Mouse (Mus musculus): Measurements from ENCODE around the gene Olfr1274-ps. TPM values are rescaled to one million over a fixed set of nuclear protein-coding genes. Genes with fewer than 3 reads are reported as not detected.
"Not testable (repeated sequence)": the region's sequence is repeated elsewhere in the genome, so short reads cannot be mapped to it uniquely, and the experiment has no call there.

Gene Olfr1274-ps
- polyA plus RNA-seq, 1 experiment from 2014 or later = not detected

DNA sequence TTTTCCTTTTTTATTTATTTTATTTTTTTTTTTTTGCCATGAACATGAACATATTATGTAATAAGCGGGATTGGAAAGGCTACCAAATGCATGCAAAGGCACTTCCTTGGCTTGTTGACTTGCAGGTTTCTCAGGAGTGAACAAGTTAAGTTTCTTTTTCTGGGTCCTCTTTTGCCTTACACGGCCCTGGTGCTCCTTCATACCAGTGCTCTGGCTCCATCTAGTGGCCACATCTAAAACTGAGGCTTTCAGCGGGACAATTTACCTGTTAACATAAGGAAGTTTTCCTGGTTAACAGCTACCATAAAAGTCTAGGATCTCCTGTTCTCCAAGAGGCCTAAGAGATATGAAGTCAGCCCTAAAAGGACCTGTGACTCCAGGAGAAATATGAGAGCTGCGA is 31.3 kb downstream of the Olfr1274-ps start:
- H3K9ac ChIP-seq (ENCODE audit: low read depth, low read length); H3K4me2 ChIP-seq (ENCODE audit: low read depth, low read length); H3K36me3 ChIP-seq (ENCODE audit: control insufficient read depth, insufficient read depth); H3K9me3 ChIP-seq (replicated peaks; ENCODE audit: control insufficient read depth, low read length); ATAC-seq (ENCODE audit: low read depth); H3K27me3 ChIP-seq (ENCODE audit: control insufficient read depth, insufficient read depth, low read depth, low read length); H3K27ac ChIP-seq (ENCODE audit: low read length); H3K4me1 ChIP-seq (ENCODE audit: control insufficient read depth, low read depth, low read length); H3K4me3 ChIP-seq (ENCODE audit: low read depth, low read length): not testable (repeated sequence)
- WGBS (ENCODE audit: insufficient replicate concordance) = no CpG with 5 or more reads among the region's 4 CpGs

DNA sequence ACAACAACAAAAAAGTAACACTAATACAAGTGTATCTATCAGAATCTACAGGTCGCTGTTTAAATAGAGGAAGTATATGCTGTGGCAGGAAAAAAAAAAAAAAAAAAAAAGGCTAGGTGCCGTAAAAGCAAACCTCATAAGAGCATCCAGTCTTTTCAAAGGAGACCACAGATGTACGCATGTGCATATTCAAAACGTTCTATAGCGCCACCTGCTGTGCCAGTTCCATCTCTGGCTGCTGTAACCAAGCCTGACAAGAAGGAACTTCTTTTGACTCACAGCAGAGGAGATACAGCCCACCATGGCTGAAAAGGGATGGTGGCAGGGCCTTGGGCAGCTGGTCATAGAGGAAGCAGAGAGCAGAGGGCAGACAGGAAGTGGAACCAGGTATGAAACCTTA is 39.0 kb downstream of the Olfr1274-ps start:
- ATAC-seq (ENCODE audit: low read depth) = not testable (repeated sequence)

DNA sequence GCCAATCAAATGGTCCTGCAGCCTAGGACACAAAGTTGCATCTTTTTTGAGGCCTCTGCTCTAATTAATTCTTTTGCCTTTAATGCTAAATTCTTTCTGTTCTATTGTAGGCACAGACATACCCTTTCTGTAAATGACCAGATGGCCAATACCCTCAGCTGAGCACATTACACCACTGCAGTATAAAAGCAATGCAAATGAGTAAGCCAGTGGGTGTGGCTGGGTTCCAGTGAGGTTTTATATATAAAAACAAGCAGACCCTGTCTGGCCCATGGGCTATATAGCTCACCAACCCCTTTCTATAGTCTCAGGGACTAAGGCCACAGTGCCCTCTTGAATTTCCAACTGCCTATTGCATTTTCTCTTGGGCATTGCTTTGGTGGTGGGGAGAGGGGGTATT is 41.7 kb downstream of the Olfr1274-ps start:
- not testable (repeated sequence) for H3K9ac ChIP-seq (ENCODE audit: low read depth, low read length); H3K9me3 ChIP-seq (replicated peaks; ENCODE audit: control insufficient read depth, low read length); H3K27me3 ChIP-seq (ENCODE audit: control insufficient read depth, insufficient read depth, low read depth, low read length); H3K36me3 ChIP-seq (ENCODE audit: control insufficient read depth, insufficient read depth); H3K4me2 ChIP-seq (ENCODE audit: low read depth, low read length); H3K4me3 ChIP-seq (ENCODE audit: low read depth, low read length); H3K4me1 ChIP-seq (ENCODE audit: control insufficient read depth, low read depth, low read length); H3K27ac ChIP-seq (ENCODE audit: low read length); ATAC-seq (ENCODE audit: low read depth)

More for the DNA sequence above, 39.0 kb downstream of the Olfr1274-ps start:
- not testable (repeated sequence) for H3K27me3 ChIP-seq (ENCODE audit: control insufficient read depth, insufficient read depth, low read depth, low read length); H3K9me3 ChIP-seq (replicated peaks; ENCODE audit: control insufficient read depth, low read length); H3K4me2 ChIP-seq (ENCODE audit: low read depth, low read length); H3K4me1 ChIP-seq (ENCODE audit: control insufficient read depth, low read depth, low read length); H3K36me3 ChIP-seq (ENCODE audit: control insufficient read depth, insufficient read depth); H3K9ac ChIP-seq (ENCODE audit: low read depth, low read length); H3K27ac ChIP-seq (ENCODE audit: low read length); H3K4me3 ChIP-seq (ENCODE audit: low read depth, low read length)
- 38% methylated on average over 1 of the region's 5 CpGs for WGBS (ENCODE audit: insufficient replicate concordance)

DNA sequence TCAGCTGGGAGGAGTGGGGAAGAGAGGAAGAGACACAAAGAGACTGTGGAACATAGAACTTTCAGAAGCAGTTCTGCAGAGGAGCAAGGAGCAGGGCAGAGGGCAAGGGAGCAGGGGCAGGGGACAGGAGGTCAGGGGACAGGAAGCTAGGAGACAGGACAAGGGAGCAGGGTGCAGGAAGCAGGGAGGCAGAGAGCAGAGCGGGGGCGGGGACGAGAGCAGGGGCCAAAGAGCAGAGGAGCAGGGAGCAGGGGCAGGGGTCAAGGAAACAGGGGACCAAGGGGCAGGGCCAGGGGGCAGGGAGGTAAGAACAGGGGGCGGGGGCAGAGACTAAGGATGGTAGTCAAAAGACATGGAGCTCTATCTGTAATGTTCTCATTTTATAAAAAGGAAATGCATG is 43.3 kb downstream of the Olfr1274-ps start:
- not testable (repeated sequence) for H3K9me3 ChIP-seq (replicated peaks; ENCODE audit: control insufficient read depth, low read length); H3K4me2 ChIP-seq (ENCODE audit: low read depth, low read length); H3K4me1 ChIP-seq (ENCODE audit: control insufficient read depth, low read depth, low read length); ATAC-seq (ENCODE audit: low read depth); H3K9ac ChIP-seq (ENCODE audit: low read depth, low read length); H3K27ac ChIP-seq (ENCODE audit: low read length); H3K27me3 ChIP-seq (ENCODE audit: control insufficient read depth, insufficient read depth, low read depth, low read length); H3K4me3 ChIP-seq (ENCODE audit: low read depth, low read length); H3K36me3 ChIP-seq (ENCODE audit: control insufficient read depth, insufficient read depth)
- WGBS (ENCODE audit: insufficient replicate concordance) = 54% methylated on average over 4 of the region's 4 CpGs

DNA sequence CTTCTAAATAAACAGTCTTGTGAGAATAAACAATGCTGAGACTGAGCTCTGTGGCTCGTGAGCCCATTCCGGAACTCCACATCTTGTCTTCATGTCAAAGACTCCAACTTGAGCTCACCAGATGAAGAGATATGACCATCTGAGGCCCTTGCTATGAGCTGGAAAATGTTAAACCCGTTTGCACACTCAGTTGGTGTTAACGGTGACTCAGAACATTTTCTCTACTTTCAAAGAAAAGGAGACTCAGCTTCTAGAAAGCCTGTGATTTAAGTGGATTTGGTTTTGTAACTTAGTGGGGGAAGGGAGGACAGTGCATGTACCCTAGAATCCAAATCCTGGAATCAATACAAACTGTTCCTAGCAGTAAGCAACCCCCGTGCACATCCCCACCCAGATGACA is 45.3 kb downstream of the Olfr1274-ps start:
- Histone ChIP-seq H3K27me3 (ENCODE audit: control insufficient read depth, insufficient read depth, low read depth, low read length) (no peaks in the 10 kb centered on the region), H3K4me1 (ENCODE audit: control insufficient read depth, low read depth, low read length) (no peaks in the 10 kb centered on the region), H3K9ac (ENCODE audit: low read depth, low read length) (no peak overlapping the region), H3K36me3 (ENCODE audit: control insufficient read depth, insufficient read depth) (no peaks in the 10 kb centered on the region), H3K27ac (ENCODE audit: low read length) (no peak overlapping the region), H3K4me2 (ENCODE audit: low read depth, low read length) (no peak overlapping the region), H3K4me3 (ENCODE audit: low read depth, low read length) (no peak overlapping the region), H3K9me3 (replicated peaks; ENCODE audit: control insufficient read depth, low read length) (no peaks in the 10 kb centered on the region)
- no peak for ATAC-seq (ENCODE audit: low read depth)
- WGBS (ENCODE audit: insufficient replicate concordance) = 70% methylated on average over 5 of the region's 5 CpGs

DNA sequence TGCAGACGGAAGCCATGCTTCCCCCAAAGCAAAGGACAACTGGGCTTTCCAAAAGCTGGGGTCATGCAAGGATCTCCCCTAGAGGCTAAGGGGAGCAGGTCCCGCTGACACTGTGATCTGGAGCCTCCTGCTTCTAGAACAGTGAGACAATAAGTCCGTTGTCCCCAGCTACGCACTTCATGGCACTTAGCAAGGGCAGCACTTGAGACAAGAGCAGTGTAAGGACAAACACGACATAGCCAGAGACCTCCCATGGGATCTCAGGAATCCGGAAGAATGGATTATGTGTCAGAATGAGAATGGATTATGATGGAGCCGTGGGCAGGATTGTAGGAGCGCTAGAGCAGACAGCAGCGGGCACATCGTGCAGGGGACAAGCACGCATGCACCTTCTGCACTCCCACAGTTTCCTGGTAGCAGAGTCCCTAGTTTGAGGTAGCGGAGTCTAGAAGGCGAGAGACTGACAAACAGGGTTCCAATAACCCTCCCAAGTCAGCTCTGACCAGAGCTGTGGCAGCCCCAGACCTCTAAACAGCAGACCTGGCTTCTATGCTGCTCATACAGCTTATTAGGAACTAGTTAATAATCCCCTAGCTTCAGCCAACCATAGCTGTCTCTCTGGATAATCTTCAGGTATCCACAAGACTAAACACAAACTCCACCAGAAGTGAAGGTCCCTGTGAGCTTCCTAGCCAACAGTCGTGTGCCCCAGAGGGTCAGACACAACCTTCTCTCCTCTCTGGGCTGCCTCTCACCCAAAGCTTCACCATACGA is 50.7 kb downstream of the Olfr1274-ps start:
- no peak for ATAC-seq (ENCODE audit: low read depth)
- H3K4me3 ChIP-seq (ENCODE audit: low read depth, low read length) = no peak overlapping the region
- H3K27me3 ChIP-seq (ENCODE audit: control insufficient read depth, insufficient read depth, low read depth, low read length) = no peaks in the 10 kb centered on the region
- H3K4me1 ChIP-seq (ENCODE audit: control insufficient read depth, low read depth, low read length) = no peaks in the 10 kb centered on the region
- H3K27ac ChIP-seq (ENCODE audit: low read length) = no peak overlapping the region
- 76% methylated on average over 15 of the region's 15 CpGs for WGBS (ENCODE audit: insufficient replicate concordance)
- no peak overlapping the region for H3K4me2 ChIP-seq (ENCODE audit: low read depth, low read length)
- H3K9ac ChIP-seq (ENCODE audit: low read depth, low read length) = no peak overlapping the region
- H3K36me3 ChIP-seq (ENCODE audit: control insufficient read depth, insufficient read depth) = no peaks in the 10 kb centered on the region; the same call in none of the 2 replicates
- H3K9me3 ChIP-seq (replicated peaks; ENCODE audit: control insufficient read depth, low read length) = no peaks in the 10 kb centered on the region

DNA sequence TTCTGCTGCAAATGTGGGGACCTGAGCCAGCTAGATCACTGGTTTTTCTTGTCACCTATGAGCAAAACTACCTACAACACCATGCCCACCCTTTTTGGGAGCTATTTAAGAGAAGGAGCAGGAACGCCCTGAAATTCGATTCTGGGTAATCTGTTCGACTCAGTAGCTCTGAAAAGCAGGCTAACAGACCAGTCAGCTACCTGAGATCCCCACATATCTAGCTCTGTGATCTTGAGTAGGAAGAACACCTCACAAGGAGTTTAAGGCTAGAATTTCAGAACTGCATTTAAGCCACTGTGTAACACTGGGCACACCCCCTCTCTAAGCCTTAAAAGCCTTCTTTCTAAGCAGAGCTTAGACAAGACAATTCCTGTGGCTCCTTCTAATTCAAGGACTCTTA is 53.9 kb downstream of the Olfr1274-ps start:
- Histone ChIP-seq H3K27ac (ENCODE audit: low read length) (no peak overlapping the region), H3K36me3 (ENCODE audit: control insufficient read depth, insufficient read depth) (no peaks in the 10 kb centered on the region; the same call in none of the 2 replicates), H3K4me2 (ENCODE audit: low read depth, low read length) (no peak overlapping the region), H3K9ac (ENCODE audit: low read depth, low read length) (no peak overlapping the region), H3K9me3 (replicated peaks; ENCODE audit: control insufficient read depth, low read length) (no peaks in the 10 kb centered on the region), H3K4me3 (ENCODE audit: low read depth, low read length) (no peak overlapping the region), H3K27me3 (ENCODE audit: control insufficient read depth, insufficient read depth, low read depth, low read length) (no peaks in the 10 kb centered on the region), H3K4me1 (ENCODE audit: control insufficient read depth, low read depth, low read length) (no peaks in the 10 kb centered on the region)
- 71% methylated on average over 3 of the region's 3 CpGs for WGBS (ENCODE audit: insufficient replicate concordance)
- no peak for ATAC-seq (ENCODE audit: low read depth)

Other genes with a start within 250 kb of the Olfr1274-ps start
- gene Olfr1270, start 245.6 kb upstream of the Olfr1274-ps start, polyA plus RNA-seq (2015; fragmentation: Nextera tagmentation; extraction: Ambion mirVana) = not detected in 2 replicates
- gene Olfr1506, start 174.2 kb upstream of the Olfr1274-ps start, polyA plus RNA-seq (2015; fragmentation: Nextera tagmentation; extraction: Ambion mirVana) = 0.05 TPM in 1 of 2 replicates, not detected in the other
- not detected in 2 replicates for gene Olfr142, start 141.1 kb upstream of the Olfr1274-ps start, polyA plus RNA-seq (2015; fragmentation: Nextera tagmentation; extraction: Ambion mirVana)
- not detected in 2 replicates for gene Olfr1271, start 127.7 kb upstream of the Olfr1274-ps start, polyA plus RNA-seq (2015; fragmentation: Nextera tagmentation; extraction: Ambion mirVana)
- gene Olfr1272, start 105.8 kb upstream of the Olfr1274-ps start, polyA plus RNA-seq (2015; fragmentation: Nextera tagmentation; extraction: Ambion mirVana) = not detected in 2 replicates
- not detected in 2 replicates for gene Gm13769, start 76.5 kb upstream of the Olfr1274-ps start, polyA plus RNA-seq (2015; fragmentation: Nextera tagmentation; extraction: Ambion mirVana)
- 2.1 and 2.2 TPM in 2 replicates for gene Ptprj, start 182.0 kb downstream of the Olfr1274-ps start, polyA plus RNA-seq (2015; fragmentation: Nextera tagmentation; extraction: Ambion mirVana)